Mouse (Mus musculus) heart, embryonic 13.5 days (tissue): Measurements from ENCODE around the gene Sept6. TPM values are rescaled to one million over a fixed set of nuclear protein-coding genes. Genes with fewer than 3 reads are reported as not detected.

Experiments used
- ATAC-seq: fragments of 200-750 bp; cut with Nextera tagmentation; 2 replicates; pipeline ENCODE4 v1.8.0; 2017; ENCODE audit warnings: moderate TSS enrichment; ENCODE audit not compliant: insufficient number of reproducible peaks, low FRiP score, low TSS enrichment; ENCODE audit errors: extremely low read depth
- H3K27ac ChIP-seq: fragments of 300-500 bp; sonication (generic); replicated peaks from 2 replicates; pipeline ENCODE4 v1.5.1; 2015; ENCODE audit warnings: moderate library complexity, mild to moderate bottlenecking, inconsistent platforms
- H3K27me3 ChIP-seq: fragments of 300-500 bp; sonication (generic); replicated peaks from 2 replicates; pipeline ENCODE4 v1.6.1; 2015; ENCODE audit warnings: mild to moderate bottlenecking, inconsistent platforms
- H3K36me3 ChIP-seq: fragments of 300-500 bp; sonication (generic); 2 replicates; pipeline ENCODE4 v1.6.1; 2015; ENCODE audit warnings: mild to moderate bottlenecking, inconsistent platforms
- H3K4me1 ChIP-seq: fragments of 300-500 bp; sonication (generic); 2 replicates; pipeline ENCODE4 v1.6.1; 2015; ENCODE audit warnings: inconsistent platforms
- H3K4me2 ChIP-seq: fragments of 300-500 bp; sonication (generic); 2 replicates; pipeline ENCODE4 v1.6.1; 2015; ENCODE audit warnings: inconsistent platforms, mild to moderate bottlenecking, moderate library complexity
- H3K4me3 ChIP-seq: fragments of 300-500 bp; sonication (generic); 2 replicates; pipeline ENCODE4 v1.5.1; 2015; ENCODE audit warnings: moderate library complexity, mild to moderate bottlenecking, inconsistent platforms
- H3K9ac ChIP-seq: fragments of 300-500 bp; sonication (generic); 2 replicates; pipeline ENCODE4 v1.6.1; 2015; ENCODE audit warnings: inconsistent platforms, mild to moderate bottlenecking, moderate library complexity
- H3K9me3 ChIP-seq: fragments of 300-500 bp; sonication (generic); 2 replicates; pipeline ENCODE4 v1.6.1; 2016; ENCODE audit warnings: inconsistent platforms
- WGBS: fragments of 180-500 bp; shearing (Covaris S2); methylation state at CpG from one replicate; pipeline ENCODE4 v1.1.7; 2015; ENCODE audit warnings: mixed read lengths; 5-methylcytosine and 5-hydroxymethylcytosine counted together
- polyA plus RNA-seq: library from polyadenylated mRNA; unstranded; fragments of >200 nt; fragmentation: Nextera tagmentation; extraction: Ambion mirVana; gene quantifications from 2 replicates; pipeline ENCODE4 v1.2.1, GENCODE M21; 2015

The Sept6 gene
- polyA plus RNA-seq, 1 experiment from 2014 or later, result 50.9 TPM

- H3K27me3 ChIP-seq, result no peaks in the 10 kb centered on the region
- peaks cover 7% of the 10 kb centered on the region for H3K36me3 ChIP-seq
- no peak overlapping the region for H3K27ac ChIP-seq
- H3K9ac ChIP-seq, result no peak overlapping the region
- peaks cover 17% of the 10 kb centered on the region for H3K4me1 ChIP-seq
- no peak for ATAC-seq
- H3K4me2 ChIP-seq, result no peak overlapping the region
- 57% methylated on average over 4 of the region's 4 CpGs for WGBS
- H3K9me3 ChIP-seq, result no peaks in the 10 kb centered on the region
- H3K4me3 ChIP-seq, result no peak overlapping the region
These were observed 22.1 kb downstream of the Sept6 start for GRCm38 (mm10) chrX:36969501-36969900.

- no peaks in the 10 kb centered on the region for H3K27me3 ChIP-seq
- H3K4me3 ChIP-seq, result no peak overlapping the region
- 50% methylated on average over 2 of the region's 2 CpGs for WGBS
- no peak overlapping the region for H3K9ac ChIP-seq
- no peak overlapping the region for H3K4me2 ChIP-seq
- no peaks in the 10 kb centered on the region; the same call in 1 of the 2 replicates for H3K4me1 ChIP-seq
- no peaks in the 10 kb centered on the region for H3K9me3 ChIP-seq
- peaks cover 9% of the 10 kb centered on the region; the same call in 1 of the 2 replicates for H3K36me3 ChIP-seq
- H3K27ac ChIP-seq, result no peak overlapping the region
- ATAC-seq, result no peak
These were observed 34.9 kb downstream of the Sept6 start for GRCm38 (mm10) chrX:36956674-36957073.

GRCm38 (mm10) chrX:36941106-36941505 is 50.5 kb downstream of the Sept6 start:
- Histone ChIP-seq H3K9ac (no peak overlapping the region), H3K4me2 (no peak overlapping the region), H3K27me3 (no peaks in the 10 kb centered on the region), H3K4me1 (peaks cover 5% of the 10 kb centered on the region; the same call in 1 of the 2 replicates), H3K4me3 (no peak overlapping the region), H3K9me3 (no peaks in the 10 kb centered on the region), H3K27ac (no peak overlapping the region), H3K36me3 (peaks cover 33% of the 10 kb centered on the region)
- no peak for ATAC-seq
- 61% methylated on average over 3 of the region's 3 CpGs for WGBS

GRCm38 (mm10) chrX:36939806-36940413 is 51.7 kb downstream of the Sept6 start:
- Histone ChIP-seq H3K4me1 (peaks cover 5% of the 10 kb centered on the region; the same call in 1 of the 2 replicates), H3K36me3 (peaks cover 25% of the 10 kb centered on the region), H3K9me3 (no peaks in the 10 kb centered on the region), H3K27ac (peak overlapping the region; percentile 53; the same call in 1 of the 2 replicates), H3K4me3 (no peak overlapping the region), H3K27me3 (no peaks in the 10 kb centered on the region), H3K9ac (no peak overlapping the region), H3K4me2 (no peak overlapping the region)
- WGBS, result 54% methylated on average over 4 of the region's 4 CpGs
- no peak; the same call in 1 of the 2 replicates for ATAC-seq

- Histone ChIP-seq H3K27me3 (no peaks in the 10 kb centered on the region), H3K4me1 (peaks cover 9% of the 10 kb centered on the region), H3K9me3 (no peaks in the 10 kb centered on the region), H3K4me2 (no peak overlapping the region), H3K36me3 (0 out of 2 replicates have a peak, but pooled peaks cover 7% of the 10 kb centered on the region), H3K9ac (no peak overlapping the region), H3K27ac (no peak overlapping the region), H3K4me3 (no peak overlapping the region)
- no peak for ATAC-seq
- WGBS, result 54% methylated on average over 7 of the region's 7 CpGs
These were observed 56.1 kb downstream of the Sept6 start for GRCm38 (mm10) chrX:36935326-36935966.

- no peak overlapping the region for H3K9ac ChIP-seq
- H3K36me3 ChIP-seq, result peaks cover 32% of the 10 kb centered on the region; the same call in 1 of the 2 replicates
- H3K9me3 ChIP-seq, result no peaks in the 10 kb centered on the region
- 43% methylated on average over 1 of the region's 1 CpGs for WGBS
- no peak for ATAC-seq
- H3K4me1 ChIP-seq, result peaks cover 13% of the 10 kb centered on the region; the same call in 1 of the 2 replicates
- no peak overlapping the region for H3K27ac ChIP-seq
- H3K4me3 ChIP-seq, result no peak overlapping the region
- no peaks in the 10 kb centered on the region for H3K27me3 ChIP-seq
- H3K4me2 ChIP-seq, result no peak overlapping the region
These were observed 61.0 kb downstream of the Sept6 start for GRCm38 (mm10) chrX:36930574-36930973.

DNA sequence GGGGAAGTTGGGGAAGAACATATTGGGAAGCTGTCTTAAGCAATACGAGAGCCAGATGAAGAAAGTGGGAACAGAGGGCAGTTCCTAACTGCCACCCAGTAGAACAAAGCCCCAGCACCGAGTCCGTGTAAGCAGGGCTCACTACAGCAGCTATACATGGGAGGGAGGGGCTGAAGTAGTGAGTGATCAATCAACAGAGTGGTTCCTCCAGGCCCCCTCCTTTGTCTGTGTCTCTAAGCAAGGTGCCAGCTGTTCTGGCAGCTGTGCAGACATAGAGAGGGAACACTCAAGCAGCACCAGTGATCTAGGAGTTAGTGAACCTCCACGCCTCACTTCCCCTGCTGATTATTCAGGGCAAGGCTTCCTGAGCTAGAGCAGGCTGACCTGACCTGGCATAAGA is 61.9 kb downstream of the Sept6 start:
- Histone ChIP-seq H3K4me1 (peaks cover 13% of the 10 kb centered on the region; the same call in 1 of the 2 replicates), H3K9me3 (no peaks in the 10 kb centered on the region), H3K27me3 (no peaks in the 10 kb centered on the region), H3K4me2 (no peak overlapping the region), H3K27ac (no peak overlapping the region), H3K36me3 (peaks cover 37% of the 10 kb centered on the region), H3K9ac (no peak overlapping the region), H3K4me3 (no peak overlapping the region)
- WGBS, result 53% methylated on average over 4 of the region's 4 CpGs
- no peak for ATAC-seq

GRCm38 (mm10) chrX:36928791-36929190 is 62.8 kb downstream of the Sept6 start:
- Histone ChIP-seq H3K27me3 (no peaks in the 10 kb centered on the region), H3K9ac (no peak overlapping the region), H3K4me2 (no peak overlapping the region), H3K36me3 (peaks cover 39% of the 10 kb centered on the region), H3K9me3 (no peaks in the 10 kb centered on the region), H3K4me3 (no peak overlapping the region), H3K4me1 (peaks cover 9% of the 10 kb centered on the region; the same call in 1 of the 2 replicates), H3K27ac (no peak overlapping the region)
- 55% methylated on average over 4 of the region's 4 CpGs for WGBS
- no peak for ATAC-seq

- H3K9me3 ChIP-seq, result no peaks in the 10 kb centered on the region
- no peaks in the 10 kb centered on the region for H3K4me1 ChIP-seq
- no peak for ATAC-seq
- peaks cover 32% of the 10 kb centered on the region for H3K36me3 ChIP-seq
- no peak overlapping the region for H3K4me2 ChIP-seq
- no peaks in the 10 kb centered on the region for H3K27me3 ChIP-seq
- no peak overlapping the region for H3K27ac ChIP-seq
- H3K9ac ChIP-seq, result no peak overlapping the region
- 80% methylated on average over 4 of the region's 4 CpGs for WGBS
- no peak overlapping the region for H3K4me3 ChIP-seq
These were observed 70.2 kb downstream of the Sept6 start for GRCm38 (mm10) chrX:36921346-36921745.

DNA sequence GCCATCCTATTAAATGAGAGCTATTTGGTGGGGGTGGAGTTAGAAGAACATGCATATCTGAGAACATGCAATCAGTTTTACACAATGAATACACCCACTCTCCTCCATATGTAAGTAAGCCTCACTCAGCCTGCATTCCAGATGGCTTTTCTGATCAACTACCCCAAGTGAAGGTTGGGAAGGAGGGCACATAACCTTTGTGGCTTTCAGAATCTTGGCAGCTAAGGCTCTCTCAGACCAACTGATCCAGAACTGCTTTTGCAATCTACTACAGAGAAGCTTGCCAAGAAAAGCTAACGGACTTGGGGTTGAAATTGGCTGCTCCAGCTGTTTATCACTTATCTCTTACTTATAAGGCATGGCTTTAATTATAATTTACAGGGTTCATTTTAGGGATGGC is 73.8 kb downstream of the Sept6 start:
- Histone ChIP-seq H3K4me3 (no peak overlapping the region), H3K36me3 (peaks cover 26% of the 10 kb centered on the region), H3K4me2 (no peak overlapping the region), H3K9me3 (no peaks in the 10 kb centered on the region), H3K9ac (no peak overlapping the region), H3K27ac (no peak overlapping the region), H3K4me1 (no peaks in the 10 kb centered on the region), H3K27me3 (no peaks in the 10 kb centered on the region)
- ATAC-seq, result no peak
- WGBS, result 64% methylated on average over 1 of the region's 1 CpGs

- Histone ChIP-seq H3K36me3 (peaks cover 12% of the 10 kb centered on the region; the same call in 1 of the 2 replicates), H3K4me1 (no peaks in the 10 kb centered on the region), H3K4me2 (no peak overlapping the region), H3K27me3 (no peaks in the 10 kb centered on the region), H3K4me3 (no peak overlapping the region), H3K9ac (no peak overlapping the region), H3K9me3 (no peaks in the 10 kb centered on the region), H3K27ac (no peak overlapping the region)
- ATAC-seq, result no peak
- WGBS, result 34% methylated on average over 12 of the region's 12 CpGs
These were observed 80.3 kb downstream of the Sept6 start for GRCm38 (mm10) chrX:36911343-36911742.

- no peak overlapping the region for H3K9ac ChIP-seq
- H3K4me1 ChIP-seq, result peaks cover 5% of the 10 kb centered on the region
- no peak for ATAC-seq
- H3K27me3 ChIP-seq, result no peaks in the 10 kb centered on the region
- H3K9me3 ChIP-seq, result no peaks in the 10 kb centered on the region
- 30% methylated on average over 5 of the region's 5 CpGs for WGBS
- no peak overlapping the region for H3K4me3 ChIP-seq
- H3K27ac ChIP-seq, result no peak overlapping the region
- H3K36me3 ChIP-seq, result no peaks in the 10 kb centered on the region
- H3K4me2 ChIP-seq, result no peak overlapping the region
These were observed 85.1 kb downstream of the Sept6 start for GRCm38 (mm10) chrX:36906539-36906938.
